Mouse (Mus musculus): ENCODE results near the gene Casp4. TPM values are rescaled to one million over a fixed set of nuclear protein-coding genes. Genes with fewer than 3 reads are reported as not detected.

The Casp4 gene
- polyA plus RNA-seq (2012; rRNA removed) = 4.2 and 4.5 TPM in 2 replicates

DNA sequence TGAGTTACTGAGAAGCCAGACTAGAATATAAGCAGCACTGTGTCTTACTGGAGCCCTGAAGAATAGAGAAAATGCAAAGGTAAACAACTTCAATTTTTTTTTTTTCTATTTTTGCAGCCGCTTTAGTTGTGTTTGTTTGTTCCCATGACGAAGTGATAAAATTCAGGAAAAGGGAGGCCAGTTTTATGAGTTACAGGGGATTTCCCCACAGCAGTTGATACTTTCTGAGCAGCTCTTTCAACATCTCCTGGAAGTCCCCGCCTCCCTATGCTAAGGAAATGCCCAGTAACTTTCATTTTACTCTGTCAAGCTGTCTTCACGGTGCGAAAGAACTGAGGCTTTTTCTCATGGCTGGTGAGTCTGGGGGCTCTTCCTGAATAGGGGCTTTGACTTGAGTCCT, at the start of gene Casp4:
Gene Casp4 (plus strand): TSS at position 268 of the 400 bp plus-strand sequence.
- DNase-seq = peak; percentile 13
- no peaks in the 10 kb centered on the region; the same call in 1 of the 2 replicates for H3K4me1 ChIP-seq (ENCODE audit: control insufficient read depth, insufficient read depth, low read length)
- 18% methylated on average over 5 of the region's 5 CpGs for WGBS
- H3K4me3 ChIP-seq (replicated peaks; ENCODE audit: extremely low read depth, low read depth, low read length) = peak within 1 kb of the TSS; percentile 5
- TF ChIP-seq CTCF (IDR thresholded peaks at IDR 0.05; ENCODE audit: insufficient read depth, low read length) (no peak), POLR2A (IDR thresholded peaks at IDR 0.05; ENCODE audit: borderline replicate concordance, extremely low read depth, low read depth, low read length) (no peak)

GRCm38 (mm10) chr9:5263951-5264475, 44.6 kb upstream of the Casp4 start:
- no peak overlapping the region for H3K4me3 ChIP-seq (replicated peaks; ENCODE audit: extremely low read depth, low read depth, low read length)
- H3K4me1 ChIP-seq (ENCODE audit: control insufficient read depth, insufficient read depth, low read length) = no peaks in the 10 kb centered on the region
- WGBS = 52% methylated on average over 2 of the region's 2 CpGs
- TF ChIP-seq CTCF (IDR thresholded peaks at IDR 0.05; ENCODE audit: insufficient read depth, low read length) (no peak), POLR2A (IDR thresholded peaks at IDR 0.05; ENCODE audit: borderline replicate concordance, extremely low read depth, low read depth, low read length) (no peak)
- no peak for DNase-seq

DNA sequence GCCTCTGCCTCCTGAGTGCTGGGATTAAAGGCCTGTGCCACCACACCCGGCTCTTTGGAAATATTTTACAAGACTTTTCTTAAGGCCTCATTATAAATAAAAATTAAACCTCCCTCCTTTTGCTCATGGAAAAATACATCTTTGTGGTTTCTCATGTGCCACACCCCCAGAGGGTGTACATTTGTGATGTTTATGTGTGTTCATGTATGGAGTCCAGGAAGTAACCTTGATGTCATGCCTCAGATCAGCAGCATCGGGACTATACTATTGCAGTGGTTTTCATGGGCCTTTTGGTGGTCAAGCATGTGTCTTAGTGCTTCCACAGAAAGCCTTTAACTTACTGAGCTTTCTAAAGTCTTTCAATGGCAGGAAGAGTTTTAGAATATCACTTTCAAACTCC, 38.4 kb upstream of the Casp4 start:
- Histone ChIP-seq H3K4me1 (ENCODE audit: control insufficient read depth, insufficient read depth, low read length) (no peaks in the 10 kb centered on the region), H3K4me3 (replicated peaks; ENCODE audit: extremely low read depth, low read depth, low read length) (no peak overlapping the region)
- 75% methylated on average over 2 of the region's 2 CpGs for WGBS
- no peak for TF ChIP-seq CTCF (IDR thresholded peaks at IDR 0.05; ENCODE audit: insufficient read depth, low read length)
- no peak for TF ChIP-seq POLR2A (IDR thresholded peaks at IDR 0.05; ENCODE audit: borderline replicate concordance, extremely low read depth, low read depth, low read length)
- no peak for DNase-seq

DNA sequence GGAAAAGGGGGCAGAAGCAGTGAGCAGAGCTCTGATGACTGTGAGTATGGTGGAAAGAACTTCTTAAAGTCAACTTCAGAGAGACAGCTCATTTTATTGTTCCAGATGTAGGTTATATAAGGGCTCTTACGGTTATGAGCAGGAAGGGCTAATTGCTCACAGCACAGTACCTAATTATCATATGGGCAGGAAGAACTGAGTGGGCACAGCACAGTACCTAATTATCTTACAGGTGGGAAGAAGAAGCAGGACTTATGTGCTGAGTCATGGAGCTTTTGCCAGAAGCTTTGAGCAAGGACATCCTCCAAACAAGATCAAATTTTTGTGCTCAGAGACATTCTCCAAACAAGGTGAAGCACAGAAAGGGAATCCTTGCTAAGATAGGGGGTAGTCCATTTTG, 37.7 kb upstream of the Casp4 start:
- TF ChIP-seq POLR2A (IDR thresholded peaks at IDR 0.05; ENCODE audit: borderline replicate concordance, extremely low read depth, low read depth, low read length) (no peak), CTCF (IDR thresholded peaks at IDR 0.05; ENCODE audit: insufficient read depth, low read length) (no peak)
- WGBS = 54% methylated on average over 1 of the region's 1 CpGs

DNA sequence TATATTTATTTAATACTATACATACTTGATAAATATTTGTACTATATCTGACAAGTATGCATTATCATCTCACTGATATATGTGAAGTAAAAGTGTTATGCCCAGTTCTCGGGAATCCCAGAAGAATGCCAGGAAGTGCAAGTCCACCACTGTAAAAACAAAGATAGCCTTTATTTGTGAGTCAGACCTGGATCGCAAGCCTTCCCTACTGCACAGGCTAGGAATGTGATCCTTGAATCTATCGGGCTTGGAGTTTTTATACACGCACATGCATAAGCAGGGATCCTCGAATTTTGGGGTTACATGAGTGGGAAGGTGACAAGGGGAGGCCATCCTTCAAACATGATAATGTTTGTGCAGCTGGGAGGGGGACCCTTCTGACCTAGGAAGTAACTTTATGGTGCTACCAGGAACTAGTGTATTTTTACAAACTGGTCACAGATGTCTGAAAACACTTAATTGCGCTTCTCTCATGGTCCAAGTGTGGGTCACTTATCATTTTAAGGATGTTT, 37.2 kb upstream of the Casp4 start:
- Histone ChIP-seq H3K4me1 (ENCODE audit: control insufficient read depth, insufficient read depth, low read length) (no peaks in the 10 kb centered on the region), H3K4me3 (replicated peaks; ENCODE audit: extremely low read depth, low read depth, low read length) (no peak overlapping the region)
- TF ChIP-seq CTCF (IDR thresholded peaks at IDR 0.05; ENCODE audit: insufficient read depth, low read length) = no peak
- no peak for TF ChIP-seq POLR2A (IDR thresholded peaks at IDR 0.05; ENCODE audit: borderline replicate concordance, extremely low read depth, low read depth, low read length)
- DNase-seq = no peak
- WGBS = 45% methylated on average over 6 of the region's 6 CpGs

More for the DNA sequence above, 37.7 kb upstream of the Casp4 start:
- Histone ChIP-seq H3K4me1 (ENCODE audit: control insufficient read depth, insufficient read depth, low read length) (no peaks in the 10 kb centered on the region), H3K4me3 (replicated peaks; ENCODE audit: extremely low read depth, low read depth, low read length) (no peak overlapping the region)
- no peak for DNase-seq

- TF ChIP-seq POLR2A (IDR thresholded peaks at IDR 0.05; ENCODE audit: borderline replicate concordance, extremely low read depth, low read depth, low read length) = no peak
- TF ChIP-seq CTCF (IDR thresholded peaks at IDR 0.05; ENCODE audit: insufficient read depth, low read length) = no peak
- WGBS = 70% methylated on average over 2 of the region's 2 CpGs
- H3K4me3 ChIP-seq (replicated peaks; ENCODE audit: extremely low read depth, low read depth, low read length) = no peak overlapping the region
- DNase-seq = no peak
- no peaks in the 10 kb centered on the region for H3K4me1 ChIP-seq (ENCODE audit: control insufficient read depth, insufficient read depth, low read length)
Measured at GRCm38 (mm10) chr9:5286071-5286470, 22.6 kb upstream of the Casp4 start.

DNA sequence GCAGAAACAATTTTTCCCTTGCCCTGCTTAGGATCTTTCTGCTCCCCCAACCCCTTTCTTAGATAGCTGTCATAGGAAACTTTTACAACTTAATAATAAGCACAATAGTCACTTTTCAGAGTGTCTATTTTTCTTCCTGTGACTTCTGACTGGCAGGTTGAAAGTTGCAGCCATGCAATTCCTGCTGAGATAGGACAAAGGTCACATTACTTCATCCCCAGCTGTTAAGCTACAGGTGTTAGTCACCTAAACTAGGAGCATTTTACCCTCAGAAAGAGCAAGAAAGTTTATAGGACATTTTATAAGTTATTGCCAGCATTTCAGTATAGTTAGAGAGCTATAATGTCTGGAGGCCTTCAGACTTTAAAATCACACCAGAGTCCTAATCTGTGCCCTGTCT, 22.0 kb upstream of the Casp4 start:
- DNase-seq = no peak
- Histone ChIP-seq H3K4me3 (replicated peaks; ENCODE audit: extremely low read depth, low read depth, low read length) (no peak overlapping the region), H3K4me1 (ENCODE audit: control insufficient read depth, insufficient read depth, low read length) (no peaks in the 10 kb centered on the region)
- TF ChIP-seq POLR2A (IDR thresholded peaks at IDR 0.05; ENCODE audit: borderline replicate concordance, extremely low read depth, low read depth, low read length) (no peak), CTCF (IDR thresholded peaks at IDR 0.05; ENCODE audit: insufficient read depth, low read length) (no peak)

- no peak for DNase-seq
- Histone ChIP-seq H3K4me3 (replicated peaks; ENCODE audit: extremely low read depth, low read depth, low read length) (no peak overlapping the region), H3K4me1 (ENCODE audit: control insufficient read depth, insufficient read depth, low read length) (no peaks in the 10 kb centered on the region)
- WGBS = 58% methylated on average over 2 of the region's 2 CpGs
- no peak for TF ChIP-seq POLR2A (IDR thresholded peaks at IDR 0.05; ENCODE audit: borderline replicate concordance, extremely low read depth, low read depth, low read length)
- TF ChIP-seq CTCF (IDR thresholded peaks at IDR 0.05; ENCODE audit: insufficient read depth, low read length) = no peak
Measured at GRCm38 (mm10) chr9:5296354-5297237, 12.0 kb upstream of the Casp4 start.

- peak within 1 kb of the TSS; percentile 57 for H3K4me3 ChIP-seq (replicated peaks; ENCODE audit: extremely low read depth, low read depth, low read length)
- TF ChIP-seq POLR2A (IDR thresholded peaks at IDR 0.05; ENCODE audit: borderline replicate concordance, extremely low read depth, low read depth, low read length) (no peak), CTCF (IDR thresholded peaks at IDR 0.05; ENCODE audit: insufficient read depth, low read length) (no peak)
- DNase-seq = no peak
- H3K4me1 ChIP-seq (ENCODE audit: control insufficient read depth, insufficient read depth, low read length) = no peaks in the 10 kb centered on the region
- 61% methylated on average over 11 of the region's 11 CpGs for WGBS
Measured at GRCm38 (mm10) chr9:5298329-5299131, 10.1 kb upstream of the Casp4 start, which contains the start of gene Casp1. Gene Casp1 (plus strand): TSS chr9:5298517.
